In genomic region chr13:21142421-21142820, GRCm38 (mm10) we compare ENCODE assay signal across 15 mouse cellular contexts. TPM values are rescaled to one million over a fixed set of nuclear protein-coding genes. Genes with fewer than 3 reads are reported as not detected.
DNase-seq lines count a peak whose midpoint lies in the region; ATAC-seq and TF ChIP-seq lines count a peak whose summit lies in the region.
"Had no signal": no experiment of that assay in that cellular context is flagged by ENCODE, and none has a peak within 500 bp of the region (broad histone marks: within the 10 kb centered on the region; RNA-seq: fewer than 3 reads in every experiment).

No protein-coding gene starts in this region.

- no peaks in the 10 kb centered on the region for H3K4me1 ChIP-seq in intestine, postnatal 0 days (replicated peaks; ENCODE audit: control insufficient read depth, insufficient read depth, low read length)
- H3K4me1 ChIP-seq in intestine, embryonic 15.5 days (replicated peaks) = no peaks in the 10 kb centered on the region
- H3K4me1 ChIP-seq: limb, embryonic 15.5 days had no signal

- H3K27ac ChIP-seq in intestine, postnatal 0 days (ENCODE audit: low read depth, low read length) = no peak overlapping the region
- H3K27ac ChIP-seq in intestine, embryonic 15.5 days = no peak overlapping the region
- H3K27ac ChIP-seq: limb, embryonic 15.5 days had no signal

- no peak overlapping the region for H3K4me2 ChIP-seq in intestine, postnatal 0 days (replicated peaks; ENCODE audit: low read depth)
- no peak overlapping the region for H3K4me2 ChIP-seq in intestine, embryonic 15.5 days (replicated peaks)
- H3K4me2 ChIP-seq: limb, embryonic 15.5 days had no signal

- peak; percentile 46 for TF ChIP-seq CTCF in intestine, postnatal 0 days (IDR thresholded peaks at IDR 0.05; ENCODE audit: low read depth)

- H3K4me3 ChIP-seq in intestine, postnatal 0 days (ENCODE audit: low read depth, low read length) = no peak overlapping the region
- H3K4me3 ChIP-seq in intestine, embryonic 15.5 days (replicated peaks) = no peak overlapping the region
- H3K4me3 ChIP-seq: limb, embryonic 15.5 days had no signal

- ATAC-seq in intestine, postnatal 0 days = no peak
- no peak for ATAC-seq in intestine, embryonic 15.5 days

- peak; percentile 13 for DNase-seq in retina, postnatal 1 day
- no peak for DNase-seq in retina, embryonic 14.5 days (ENCODE audit: low spot score)
- DNase-seq in ZHBTc4 (ENCODE audit: low read depth, low spot score) = peak; percentile 49
- peak; percentile 4 for DNase-seq in mesoderm, embryonic 11.5 days (ENCODE audit: low read depth, low spot score)
- no peak for DNase-seq in ovary, postnatal 36 days (ENCODE audit: low spot score)
- DNase-seq in layer of hippocampus, adult 18-20 months (ENCODE audit: low spot score in 2 of 2) = no peak
- DNase-seq: gastrocnemius, postnatal 25 days; layer of hippocampus, adult 9-11 months had no signal

- no peaks in the 10 kb centered on the region for H3K27me3 ChIP-seq in intestine, postnatal 0 days (replicated peaks; ENCODE audit: control insufficient read depth, insufficient read depth, low read length)
- no peaks in the 10 kb centered on the region for H3K27me3 ChIP-seq in intestine, embryonic 15.5 days (replicated peaks)
- H3K27me3 ChIP-seq: limb, embryonic 15.5 days had no signal

- WGBS in intestine, postnatal 0 days = 32% methylated on average over 8 of the region's 8 CpGs
- 41% methylated on average over 8 of the region's 8 CpGs for WGBS in intestine, embryonic 15.5 days

- no peak overlapping the region for H3K9ac ChIP-seq in intestine, postnatal 0 days (ENCODE audit: low read depth, low read length)
- H3K9ac ChIP-seq in intestine, embryonic 15.5 days = no peak overlapping the region
- H3K9ac ChIP-seq: limb, embryonic 15.5 days had no signal

- no peaks in the 10 kb centered on the region for H3K36me3 ChIP-seq in intestine, postnatal 0 days (ENCODE audit: control insufficient read depth, insufficient read depth)
- H3K36me3 ChIP-seq in intestine, embryonic 15.5 days = no peaks in the 10 kb centered on the region
- H3K36me3 ChIP-seq: limb, embryonic 15.5 days had no signal

- H3K9me3 ChIP-seq in intestine, postnatal 0 days (ENCODE audit: control insufficient read depth) = no peaks in the 10 kb centered on the region
- H3K9me3 ChIP-seq in intestine, embryonic 15.5 days = no peaks in the 10 kb centered on the region
- H3K9me3 ChIP-seq: limb, embryonic 15.5 days had no signal

RNA-seq across cellular contexts. Expression of gene Olfr1368, which starts 3.2 kb away (rescaled TPM):
- polyA plus RNA-seq in intestine, postnatal 0 days (2015; fragmentation: Nextera tagmentation; extraction: Ambion mirVana) = not detected in 2 replicates
- not detected in 2 replicates for polyA plus RNA-seq in intestine, embryonic 15.5 days (2015; fragmentation: Nextera tagmentation; extraction: Ambion mirVana)
- not detected for total RNA-seq in layer of hippocampus, adult 18-20 months (2021)
- total RNA-seq: gastrocnemius, postnatal 25 days; megakaryocyte progenitor cell, adult 5-6 weeks had no signal
- polyA plus RNA-seq: forebrain, embryonic 11.5 days; hindbrain, embryonic 11.5 days; limb, embryonic 15.5 days; neural tube, embryonic 11.5 days had no signal

RNA-seq across cellular contexts. Expression of gene Olfr263, which starts 13.0 kb away (rescaled TPM):
- polyA plus RNA-seq in intestine, postnatal 0 days (2015; fragmentation: Nextera tagmentation; extraction: Ambion mirVana) = not detected in 2 replicates
- polyA plus RNA-seq in intestine, embryonic 15.5 days (2015; fragmentation: Nextera tagmentation; extraction: Ambion mirVana) = not detected in 2 replicates
- not detected for total RNA-seq in layer of hippocampus, adult 18-20 months (2021)
- total RNA-seq: gastrocnemius, postnatal 25 days; megakaryocyte progenitor cell, adult 5-6 weeks had no signal
- polyA plus RNA-seq: forebrain, embryonic 11.5 days; hindbrain, embryonic 11.5 days; limb, embryonic 15.5 days; neural tube, embryonic 11.5 days had no signal

RNA-seq across cellular contexts. Expression of gene Olfr1369-ps1, which starts 31.1 kb away (rescaled TPM):
- not detected in 2 replicates for polyA plus RNA-seq in intestine, postnatal 0 days (2015; fragmentation: Nextera tagmentation; extraction: Ambion mirVana)
- 0.05 TPM in 1 of 2 replicates, not detected in the other for polyA plus RNA-seq in intestine, embryonic 15.5 days (2015; fragmentation: Nextera tagmentation; extraction: Ambion mirVana)
- total RNA-seq in layer of hippocampus, adult 18-20 months (2021) = not detected
- total RNA-seq: gastrocnemius, postnatal 25 days; megakaryocyte progenitor cell, adult 5-6 weeks had no signal
- polyA plus RNA-seq: forebrain, embryonic 11.5 days; hindbrain, embryonic 11.5 days; neural tube, embryonic 11.5 days had no signal

RNA-seq across cellular contexts. Expression of gene Trim27, which starts 36.8 kb away (rescaled TPM):
- polyA plus RNA-seq in intestine, postnatal 0 days (2015; fragmentation: Nextera tagmentation; extraction: Ambion mirVana) = 51.1 and 53.2 TPM in 2 replicates
- 155 and 156 TPM in 2 replicates for polyA plus RNA-seq in intestine, embryonic 15.5 days (2015; fragmentation: Nextera tagmentation; extraction: Ambion mirVana)
- total RNA-seq in layer of hippocampus, adult 18-20 months (2021) = 10 to 100 TPM; 42.0 to 45.1 TPM

Comparison
In these comparisons a context has a peak if more than half of its experiments do, and no peak if none do; other contexts are left out.
1. DNase-seq: peak in retina, postnatal 1 day (single experiment), ZHBTc4 (single experiment) and mesoderm, embryonic 11.5 days (single experiment); none in retina, embryonic 14.5 days (single experiment), ovary, postnatal 36 days (single experiment) and layer of hippocampus, adult 18-20 months (0 of 2).